Mouse (Mus musculus) urinary bladder, postnatal 10 days (tissue): Measurements from ENCODE around the gene Serpina10.
"Not testable (repeated sequence)": the region's sequence is repeated elsewhere in the genome, so short reads cannot be mapped to it uniquely, and the experiment has no call there.

Experiments
- DNase-seq: peaks from one replicate; pipeline ENCODE4 v3.0.0; 2022; ENCODE audit warnings: low spot score

Serpina10 gene

GRCm38 (mm10) chr12:103615141-103615540 lies 16.1 kb downstream of the Serpina10 start:
- no peak for DNase-seq

- no peak for DNase-seq
Measured at GRCm38 (mm10) chr12:103601839-103602238, 29.4 kb downstream of the Serpina10 start.

- DNase-seq: no peak
Measured at GRCm38 (mm10) chr12:103600364-103600763, 30.9 kb downstream of the Serpina10 start.

GRCm38 (mm10) chr12:103598411-103598810 lies 32.8 kb downstream of the Serpina10 start:
- DNase-seq: no peak

GRCm38 (mm10) chr12:103583771-103584170 lies 47.5 kb downstream of the Serpina10 start:
- no peak for DNase-seq

GRCm38 (mm10) chr12:103578148-103578547 lies 53.1 kb downstream of the Serpina10 start:
- not testable (repeated sequence) for DNase-seq

DNA sequence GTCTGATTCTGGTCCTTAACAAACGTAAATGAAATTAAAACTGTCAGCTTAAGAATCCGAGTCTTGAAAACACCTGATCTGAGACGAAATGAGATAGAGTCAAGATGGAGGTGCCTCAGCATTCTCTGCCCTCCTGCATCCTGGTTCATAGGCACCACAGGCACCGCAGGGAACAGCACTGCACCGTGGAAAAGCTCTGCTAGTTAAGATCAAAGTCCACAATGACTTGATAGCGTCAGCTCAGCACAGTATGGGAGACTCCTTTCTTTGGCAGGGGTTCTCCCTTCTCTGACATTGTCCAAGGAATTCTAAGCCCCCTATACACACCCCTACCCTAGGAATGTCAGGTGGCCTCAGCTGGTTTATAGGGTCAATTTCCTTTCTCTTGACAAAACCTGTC lies 61.6 kb downstream of the Serpina10 start:
- no peak for DNase-seq

GRCm38 (mm10) chr12:103567129-103567528 lies 64.1 kb downstream of the Serpina10 start:
- DNase-seq: no peak

- DNase-seq: no peak
Measured at GRCm38 (mm10) chr12:103565151-103565550, 66.1 kb downstream of the Serpina10 start.
